ENCODE assay signal across 24 mouse cellular contexts in the genomic region with DNA sequence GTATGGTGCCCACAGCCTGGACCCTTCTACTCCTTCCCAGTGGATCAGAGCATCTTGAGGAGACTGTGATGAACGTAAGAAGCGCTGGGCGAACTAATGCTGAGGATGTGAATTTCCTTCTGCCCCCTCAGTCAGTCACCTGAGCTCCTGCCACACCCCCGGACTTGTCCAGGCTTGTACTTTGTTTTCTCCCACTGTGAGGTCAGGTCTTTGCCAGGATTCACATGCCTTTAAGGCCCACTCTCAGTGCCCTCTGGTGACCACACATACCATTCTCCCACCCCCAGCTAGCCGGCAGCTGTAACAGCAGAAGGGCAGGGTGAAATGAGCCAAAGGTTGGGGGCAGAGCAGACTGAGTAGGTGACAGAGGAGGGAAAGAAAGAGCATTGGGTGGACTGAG. TPM values are rescaled to one million over a fixed set of nuclear protein-coding genes. Genes with fewer than 3 reads are reported as not detected.
DNase-seq lines count a peak whose midpoint lies in the region; TF ChIP-seq lines count a peak whose summit lies in the region.
"Had no signal": no experiment of that assay in that cellular context is flagged by ENCODE, and none has a peak within 500 bp of the region (broad histone marks: within the 10 kb centered on the region; RNA-seq: fewer than 3 reads in every experiment).

No protein-coding gene starts in this region.

- H3K36me3 ChIP-seq in testis, adult 2 months (ENCODE audit: control insufficient read depth, insufficient read depth, low read length) = no peaks in the 10 kb centered on the region
- H3K36me3 ChIP-seq: embryonic facial prominence, embryonic 13.5 days had no signal

- TF ChIP-seq POLR2A in testis, adult 2 months (IDR thresholded peaks at IDR 0.05; ENCODE audit: control insufficient read depth, low read depth, low read length) = no peak
- no peak for TF ChIP-seq POLR2A in embryonic fibroblast, embryonic 13.5 days (IDR thresholded peaks at IDR 0.05; ENCODE audit: low read depth, low read length)

- H3K4me3 ChIP-seq in testis, adult 2 months (ENCODE audit: control insufficient read depth, low read depth, low read length) = peak overlapping the region; percentile 77; the same call in 1 of the 2 replicates
- no peak overlapping the region for H3K4me3 ChIP-seq in embryonic fibroblast, embryonic 13.5 days (ENCODE audit: insufficient read depth, low read length)
- H3K4me3 ChIP-seq: embryonic facial prominence, embryonic 13.5 days; forebrain, embryonic 10.5 days; gastrocnemius, adult 2 months; heart, adult 2 months had no signal

- no peaks in the 10 kb centered on the region for H3K27me3 ChIP-seq in testis, adult 2 months (ENCODE audit: control insufficient read depth, insufficient read depth, low read length)
- H3K27me3 ChIP-seq: embryonic facial prominence, embryonic 13.5 days; Patski had no signal

- no peak overlapping the region for H3K27ac ChIP-seq in testis, adult 2 months (ENCODE audit: control insufficient read depth, insufficient read depth, low read depth, low read length)
- peak overlapping the region; percentile 59 for H3K27ac ChIP-seq in embryonic fibroblast, embryonic 13.5 days (ENCODE audit: insufficient read depth, low read length)
- H3K27ac ChIP-seq: embryonic facial prominence, embryonic 13.5 days; forebrain, embryonic 10.5 days; gastrocnemius, adult 2 months; heart, adult 2 months; hindbrain, embryonic 14.5 days; hindbrain, postnatal 0 days had no signal

- no peaks in the 10 kb centered on the region; the same call in none of the 2 replicates for H3K4me1 ChIP-seq in testis, adult 2 months (ENCODE audit: control insufficient read depth, insufficient read depth, low read length)
- peaks cover 3% of the 10 kb centered on the region; the same call in 1 of the 2 replicates for H3K4me1 ChIP-seq in embryonic fibroblast, embryonic 13.5 days (ENCODE audit: control insufficient read depth, insufficient read depth, low read length)
- H3K4me1 ChIP-seq: embryonic facial prominence, embryonic 13.5 days had no signal

- TF ChIP-seq CTCF in testis, adult 2 months (IDR thresholded peaks at IDR 0.05; ENCODE audit: control insufficient read depth, insufficient read depth, insufficient replicate concordance, low read depth, low read length) = no peak
- TF ChIP-seq CTCF in embryonic fibroblast, embryonic 13.5 days (IDR thresholded peaks at IDR 0.05; ENCODE audit: borderline replicate concordance, insufficient read depth, low read length) = no peak

- no peak for DNase-seq in testis, postnatal 14 days (ENCODE audit: low spot score)
- DNase-seq in ES-CJ7 (ENCODE audit: low read depth, low spot score) = peak; percentile 11
- peak; percentile 21 for DNase-seq in R1 (ENCODE audit: low read depth, low spot score)
- no peak for DNase-seq in spleen, postnatal 4 days (ENCODE audit: low spot score in 2 of 2)
- no peak for DNase-seq in urinary bladder, adult 18-20 months (ENCODE audit: low spot score in 2 of 2)
- no peak for DNase-seq in urinary bladder, postnatal 10 days (ENCODE audit: low spot score)
- DNase-seq: adrenal gland, adult 8-10 months; adrenal gland, postnatal 25 days; cerebellum, adult 11-12 months; cerebellum, adult 9-10 months; cerebellum, postnatal 14 days; forebrain, postnatal 0 days; gastrocnemius, adult 2 months; gastrocnemius, postnatal 14 days; heart, adult 2 months; kidney, adult 18-20 months had no signal

RNA-seq across cellular contexts. Expression of a gene that starts 32.9 kb away (rescaled TPM):
- 25.4 and 30.1 TPM in 2 replicates for polyA plus RNA-seq in testis, adult 2 months (2012; rRNA removed)
- 13.0 and 28.3 TPM in 2 replicates for polyA plus RNA-seq in embryonic fibroblast, embryonic 13.5 days (2011; ENCODE audit: insufficient read length, low read depth, missing spikeins)
- polyA plus RNA-seq: activated CD4-positive, CD25-positive, alpha-beta regulatory T cell, adult 4 months had no signal

Comparison
In these comparisons a context has a peak if more than half of its experiments do, and no peak if none do; other contexts are left out.
1. DNase-seq: peak in ES-CJ7 (single experiment) and R1 (single experiment); none in testis, postnatal 14 days (single experiment), spleen, postnatal 4 days (0 of 2), urinary bladder, adult 18-20 months (0 of 2) and urinary bladder, postnatal 10 days (single experiment).